ENCODE assay signal across 10 mouse cellular contexts in the genomic region with DNA sequence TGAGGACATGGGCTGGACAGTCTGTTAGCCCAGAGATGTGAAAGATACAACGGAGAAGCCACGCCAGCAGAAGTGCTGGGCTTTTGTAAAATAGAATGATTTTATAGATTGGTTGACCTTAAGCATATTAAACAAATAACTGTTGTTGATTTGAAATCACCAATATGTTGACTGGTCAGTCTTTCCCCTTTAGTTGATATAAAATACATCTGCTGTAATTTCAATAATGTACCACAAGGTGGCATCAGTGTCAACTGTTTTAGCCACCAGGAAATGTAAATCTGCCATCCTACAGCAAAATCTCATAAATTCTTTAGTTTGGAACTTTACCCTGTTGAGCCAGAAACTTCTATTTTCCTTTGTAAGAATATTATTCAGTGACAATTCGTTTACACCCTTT. TPM values are rescaled to one million over a fixed set of nuclear protein-coding genes. Genes with fewer than 3 reads are reported as not detected.
DNase-seq lines count a peak whose midpoint lies in the region; ATAC-seq and TF ChIP-seq lines count a peak whose summit lies in the region.
"Had no signal": no experiment of that assay in that cellular context is flagged by ENCODE, and none has a peak within 500 bp of the region (broad histone marks: within the 10 kb centered on the region; RNA-seq: fewer than 3 reads in every experiment).

No protein-coding gene starts in this region.

- no peak overlapping the region for H3K4me3 ChIP-seq in intestine, postnatal 0 days (ENCODE audit: low read depth, low read length)
- no peak overlapping the region for H3K4me3 ChIP-seq in intestine, embryonic 15.5 days (replicated peaks)
- no peak overlapping the region for H3K4me3 ChIP-seq in forebrain, embryonic 11.5 days (ENCODE audit: low read depth, low read length)
- H3K4me3 ChIP-seq: neural tube, embryonic 13.5 days had no signal

- no peaks in the 10 kb centered on the region for H3K27me3 ChIP-seq in intestine, postnatal 0 days (replicated peaks; ENCODE audit: control insufficient read depth, insufficient read depth, low read length)
- H3K27me3 ChIP-seq in intestine, embryonic 15.5 days (replicated peaks) = no peaks in the 10 kb centered on the region
- no peaks in the 10 kb centered on the region for H3K27me3 ChIP-seq in forebrain, embryonic 11.5 days (ENCODE audit: control insufficient read depth, insufficient read depth, low read length)
- H3K27me3 ChIP-seq: neural tube, embryonic 13.5 days had no signal

- ATAC-seq in intestine, postnatal 0 days = no peak
- ATAC-seq in intestine, embryonic 15.5 days = no peak
- no peak for ATAC-seq in forebrain, embryonic 11.5 days (replicated peaks; ENCODE audit: low FRiP score)

- no peak overlapping the region for H3K9ac ChIP-seq in intestine, postnatal 0 days (ENCODE audit: low read depth, low read length)
- H3K9ac ChIP-seq in intestine, embryonic 15.5 days = no peak overlapping the region
- H3K9ac ChIP-seq in forebrain, embryonic 11.5 days (ENCODE audit: low read length) = no peak overlapping the region
- H3K9ac ChIP-seq: neural tube, embryonic 13.5 days had no signal

- no peaks in the 10 kb centered on the region for H3K4me1 ChIP-seq in intestine, postnatal 0 days (replicated peaks; ENCODE audit: control insufficient read depth, insufficient read depth, low read length)
- H3K4me1 ChIP-seq in intestine, embryonic 15.5 days (replicated peaks) = no peaks in the 10 kb centered on the region
- no peaks in the 10 kb centered on the region for H3K4me1 ChIP-seq in forebrain, embryonic 11.5 days (replicated peaks; ENCODE audit: control insufficient read depth, insufficient read depth, low read length)
- H3K4me1 ChIP-seq: neural tube, embryonic 13.5 days had no signal

- H3K36me3 ChIP-seq in intestine, postnatal 0 days (ENCODE audit: control insufficient read depth, insufficient read depth) = peaks cover 10% of the 10 kb centered on the region; the same call in 1 of the 2 replicates
- H3K36me3 ChIP-seq in intestine, embryonic 15.5 days = 0 out of 2 replicates have a peak, but pooled peaks cover 9% of the 10 kb centered on the region
- H3K36me3 ChIP-seq in forebrain, embryonic 11.5 days (ENCODE audit: control insufficient read depth, insufficient read depth, low read length) = no peaks in the 10 kb centered on the region; the same call in 1 of the 2 replicates

- TF ChIP-seq CTCF in intestine, postnatal 0 days (IDR thresholded peaks at IDR 0.05; ENCODE audit: low read depth) = peak; percentile 78

- WGBS in intestine, postnatal 0 days = 46% methylated on average over 3 of the region's 3 CpGs
- WGBS in intestine, embryonic 15.5 days = 44% methylated on average over 3 of the region's 3 CpGs
- 48% methylated on average over 3 of the region's 3 CpGs for WGBS in forebrain, embryonic 11.5 days

- no peak overlapping the region for H3K4me2 ChIP-seq in intestine, postnatal 0 days (replicated peaks; ENCODE audit: low read depth)
- no peak overlapping the region for H3K4me2 ChIP-seq in intestine, embryonic 15.5 days (replicated peaks)
- H3K4me2 ChIP-seq in forebrain, embryonic 11.5 days (ENCODE audit: low read depth, low read length, severe bottlenecking) = no peak overlapping the region
- H3K4me2 ChIP-seq: neural tube, embryonic 13.5 days had no signal

- H3K9me3 ChIP-seq in intestine, postnatal 0 days (ENCODE audit: control insufficient read depth) = no peaks in the 10 kb centered on the region
- H3K9me3 ChIP-seq in intestine, embryonic 15.5 days = no peaks in the 10 kb centered on the region
- no peaks in the 10 kb centered on the region for H3K9me3 ChIP-seq in forebrain, embryonic 11.5 days (ENCODE audit: control insufficient read depth, low read length)
- H3K9me3 ChIP-seq: neural tube, embryonic 13.5 days had no signal

- H3K27ac ChIP-seq in intestine, postnatal 0 days (ENCODE audit: low read depth, low read length) = no peak overlapping the region
- H3K27ac ChIP-seq in intestine, embryonic 15.5 days = no peak overlapping the region
- H3K27ac ChIP-seq in forebrain, embryonic 11.5 days (ENCODE audit: low read depth, low read length) = no peak overlapping the region
- H3K27ac ChIP-seq: neural tube, embryonic 13.5 days had no signal

- DNase-seq in B cell, adult 2 months = peak; percentile 13 to 22
- peak; percentile 56 for DNase-seq in MN1 (ENCODE audit: low spot score)
- peak; percentile 64 for DNase-seq in forelimb bud, embryonic 11.5 days (ENCODE audit: low read depth, low spot score)
- DNase-seq in adrenal gland, adult 8-10 months = no peak
- no peak for DNase-seq in urinary bladder, postnatal 10 days (ENCODE audit: low spot score)
- DNase-seq in forebrain, embryonic 11.5 days (ENCODE audit: low spot score) = no peak
- DNase-seq: thymus, postnatal 25 days had no signal

RNA-seq across cellular contexts. Expression of a gene that starts 9.4 kb away (rescaled TPM):
- polyA plus RNA-seq in intestine, postnatal 0 days (2015; fragmentation: Nextera tagmentation; extraction: Ambion mirVana) = 12.5 and 13.2 TPM in 2 replicates
- 53.7 and 60.5 TPM in 2 replicates for polyA plus RNA-seq in intestine, embryonic 15.5 days (2015; fragmentation: Nextera tagmentation; extraction: Ambion mirVana)
- total RNA-seq in adrenal gland, adult 8-10 months (2022) = 10 to 100 TPM; 33.3 to 51.7 (median 42.4) TPM
- polyA plus RNA-seq in forebrain, embryonic 11.5 days (2014; fragmentation: Nextera tagmentation; extraction: Ambion mirVana) = 103 and 110 TPM in 2 replicates

Comparison
In these comparisons a context has a peak if more than half of its experiments do, and no peak if none do; other contexts are left out.
1. DNase-seq: peak in B cell, adult 2 months (2 of 2), MN1 (single experiment) and forelimb bud, embryonic 11.5 days (single experiment); none in adrenal gland, adult 8-10 months (single experiment), urinary bladder, postnatal 10 days (single experiment) and forebrain, embryonic 11.5 days (single experiment).